Mouse (Mus musculus): ENCODE data around the gene Esrrg.

- TF ChIP-seq GATA1 (IDR thresholded peaks at IDR 0.05; ENCODE audit: borderline replicate concordance, low read length) (no peak), FLI1 (IDR thresholded peaks at IDR 0.05; ENCODE audit: low read length) (no peak)
These were observed 40.0 kb downstream of the Esrrg start for GRCm38 (mm10) chr1:187648551-187648950.

All from megakaryocyte, embryonic 14.5 days (primary cell).